Mouse (Mus musculus): ENCODE measurements around the gene Lmod1. TPM values are rescaled to one million over a fixed set of nuclear protein-coding genes. Genes with fewer than 3 reads are reported as not detected.

Lmod1 gene
- polyA plus RNA-seq, 1 experiment: 0.58 TPM

- Histone ChIP-seq H3K27ac (ENCODE audit: insufficient read depth, low read length) (peak overlapping the region; percentile 2; the same call in 1 of the 2 replicates), H3K4me3 (ENCODE audit: insufficient read depth, low read length) (peak overlapping the region; percentile 28; the same call in 1 of the 2 replicates)
- peak; percentile 42; the same call in 1 of the 2 replicates for TF ChIP-seq CTCF (IDR thresholded peaks at IDR 0.05; ENCODE audit: extremely low read depth, insufficient read depth, low read length)
- TF ChIP-seq POLR2A (IDR thresholded peaks at IDR 0.05; ENCODE audit: extremely low read depth, insufficient read depth, low read length): peak; percentile 49; the same call in 1 of the 2 replicates
Measured at GRCm38 (mm10) chr1:135368982-135369381, 44.4 kb downstream of the Lmod1 start.

GRCm38 (mm10) chr1:135369415-135369814 lies 44.8 kb downstream of the Lmod1 start:
- Histone ChIP-seq H3K4me1 (ENCODE audit: control insufficient read depth, insufficient read depth, low read length) (no peaks in the 10 kb centered on the region), H3K27ac (ENCODE audit: insufficient read depth, low read length) (no peak overlapping the region), H3K4me3 (ENCODE audit: insufficient read depth, low read length) (no peak overlapping the region)
- TF ChIP-seq POLR2A (IDR thresholded peaks at IDR 0.05; ENCODE audit: extremely low read depth, insufficient read depth, low read length) (no peak; the same call in 1 of the 2 replicates), CTCF (IDR thresholded peaks at IDR 0.05; ENCODE audit: extremely low read depth, insufficient read depth, low read length) (no peak)

More at GRCm38 (mm10) chr1:135368982-135369381, 44.4 kb downstream of the Lmod1 start:
- no peaks in the 10 kb centered on the region for H3K4me1 ChIP-seq (ENCODE audit: control insufficient read depth, insufficient read depth, low read length)

- no peak overlapping the region for H3K27ac ChIP-seq (ENCODE audit: insufficient read depth, low read length)
- peaks cover 2% of the 10 kb centered on the region; the same call in 1 of the 2 replicates for H3K4me1 ChIP-seq (ENCODE audit: control insufficient read depth, insufficient read depth, low read length)
- H3K4me3 ChIP-seq (ENCODE audit: insufficient read depth, low read length): peak overlapping the region; percentile 84
- no peak for TF ChIP-seq POLR2A (IDR thresholded peaks at IDR 0.05; ENCODE audit: extremely low read depth, insufficient read depth, low read length)
- no peak for TF ChIP-seq CTCF (IDR thresholded peaks at IDR 0.05; ENCODE audit: extremely low read depth, insufficient read depth, low read length)
Measured at GRCm38 (mm10) chr1:135373171-135373677, 48.6 kb downstream of the Lmod1 start.

GRCm38 (mm10) chr1:135374175-135374867 lies 49.7 kb downstream of the Lmod1 start:
- peak overlapping the region; percentile 94 for H3K27ac ChIP-seq (ENCODE audit: insufficient read depth, low read length)
- TF ChIP-seq POLR2A (IDR thresholded peaks at IDR 0.05; ENCODE audit: extremely low read depth, insufficient read depth, low read length) (0 out of 2 replicates have a peak, but pooled peaks have one; percentile 32), CTCF (IDR thresholded peaks at IDR 0.05; ENCODE audit: extremely low read depth, insufficient read depth, low read length) (no peak)
- peaks cover 5% of the 10 kb centered on the region for H3K4me1 ChIP-seq (ENCODE audit: control insufficient read depth, insufficient read depth, low read length)
- H3K4me3 ChIP-seq (ENCODE audit: insufficient read depth, low read length): peak overlapping the region; percentile 84

- TF ChIP-seq POLR2A (IDR thresholded peaks at IDR 0.05; ENCODE audit: extremely low read depth, insufficient read depth, low read length) (peak; percentile 63), CTCF (IDR thresholded peaks at IDR 0.05; ENCODE audit: extremely low read depth, insufficient read depth, low read length) (no peak)
- H3K4me3 ChIP-seq (ENCODE audit: insufficient read depth, low read length): peak within 1 kb of the TSS; percentile 84
- peak within 1 kb of the TSS; percentile 94 for H3K27ac ChIP-seq (ENCODE audit: insufficient read depth, low read length)
- H3K4me1 ChIP-seq (ENCODE audit: control insufficient read depth, insufficient read depth, low read length): peaks cover 5% of the 10 kb centered on the region
Measured at GRCm38 (mm10) chr1:135374868-135375581, 50.4 kb downstream of the Lmod1 start, which contains the start of gene Shisa4. Shisa4 (minus strand) TSS chr1:135375237.

- TF ChIP-seq POLR2A (IDR thresholded peaks at IDR 0.05; ENCODE audit: extremely low read depth, insufficient read depth, low read length) (no peak), CTCF (IDR thresholded peaks at IDR 0.05; ENCODE audit: extremely low read depth, insufficient read depth, low read length) (no peak)
- peaks cover 6% of the 10 kb centered on the region for H3K4me1 ChIP-seq (ENCODE audit: control insufficient read depth, insufficient read depth, low read length)
- no peak overlapping the region for H3K4me3 ChIP-seq (ENCODE audit: insufficient read depth, low read length)
- peak overlapping the region; percentile 43 for H3K27ac ChIP-seq (ENCODE audit: insufficient read depth, low read length)
Measured at GRCm38 (mm10) chr1:135378576-135378975, 54.0 kb downstream of the Lmod1 start.

GRCm38 (mm10) chr1:135379048-135379447 lies 54.4 kb downstream of the Lmod1 start:
- Histone ChIP-seq H3K4me3 (ENCODE audit: insufficient read depth, low read length) (no peak overlapping the region), H3K4me1 (ENCODE audit: control insufficient read depth, insufficient read depth, low read length) (peaks cover 6% of the 10 kb centered on the region), H3K27ac (ENCODE audit: insufficient read depth, low read length) (0 out of 2 replicates have a peak overlapping the region, but pooled peaks have one; percentile 18)
- no peak for TF ChIP-seq POLR2A (IDR thresholded peaks at IDR 0.05; ENCODE audit: extremely low read depth, insufficient read depth, low read length)
- no peak for TF ChIP-seq CTCF (IDR thresholded peaks at IDR 0.05; ENCODE audit: extremely low read depth, insufficient read depth, low read length)

GRCm38 (mm10) chr1:135380071-135380991 lies 55.7 kb downstream of the Lmod1 start:
- Histone ChIP-seq H3K27ac (ENCODE audit: insufficient read depth, low read length) (peak overlapping the region; percentile 78), H3K4me1 (ENCODE audit: control insufficient read depth, insufficient read depth, low read length) (peaks cover 13% of the 10 kb centered on the region), H3K4me3 (ENCODE audit: insufficient read depth, low read length) (no peak overlapping the region)
- peak; percentile 47; the same call in 1 of the 2 replicates for TF ChIP-seq POLR2A (IDR thresholded peaks at IDR 0.05; ENCODE audit: extremely low read depth, insufficient read depth, low read length)
- TF ChIP-seq CTCF (IDR thresholded peaks at IDR 0.05; ENCODE audit: extremely low read depth, insufficient read depth, low read length): no peak

Data from cortical plate, adult 2 months (tissue).